Mouse (Mus musculus) brain, adult 10 weeks (tissue): ENCODE results near the gene C77080. TPM values are rescaled to one million over a fixed set of nuclear protein-coding genes. Genes with fewer than 3 reads are reported as not detected.

ENCODE experiments used
- polyA plus RNA-seq: library from polyadenylated mRNA; stranded (reverse); fragments of 350-450 nt; fragmentation: Illumina TruSeq; extraction: RNeasy Lipid Tissue Mini Kit (QIAGEN cat#74804); gene quantifications from one replicate; pipeline ENCODE4 v1.2.3, GENCODE M21; 2015; ENCODE audit warnings: low read depth, low replicate concordance

C77080 gene
- polyA plus RNA-seq, result 7.9 TPM

GRCm38 (mm10) chr4:129261196-129261595 lies at the start of gene C77080:
Gene C77080 (minus strand): TSS chr4:129261404.

GRCm38 (mm10) chr4:129287472-129287981 lies 26.3 kb upstream of the C77080 start, which contains the start of gene Sync:
Gene Sync (plus strand): TSS chr4:129287617.

GRCm38 (mm10) chr4:129189542-129190519 lies 71.4 kb downstream of the C77080 start, which contains the start of the genes S100pbp and Yars:
Gene S100pbp (minus strand): TSS chr4:129189727.
Gene Yars (plus strand): TSS chr4:129189760.

Other genes with a start within 250 kb of the C77080 start
- gene Rnf19b, start 203.1 kb downstream of the C77080 start, polyA plus RNA-seq, result 44.5 TPM
- not detected for gene Tmem54, start 155.9 kb downstream of the C77080 start, polyA plus RNA-seq
- 1,134 TPM for gene Hpca, start 139.4 kb downstream of the C77080 start, polyA plus RNA-seq
- 73.9 TPM for gene Fndc5, start 124.4 kb downstream of the C77080 start, polyA plus RNA-seq
- 30.1 TPM for gene S100pbp, start 71.7 kb downstream of the C77080 start, polyA plus RNA-seq
- gene Yars, start 71.6 kb downstream of the C77080 start, polyA plus RNA-seq, result 88.2 TPM
- gene Sync, start 26.2 kb upstream of the C77080 start, polyA plus RNA-seq, result 1.3 TPM
- 91.6 TPM for gene Rbbp4, start 74.0 kb upstream of the C77080 start, polyA plus RNA-seq
- gene Zbtb8os, start 74.3 kb upstream of the C77080 start, polyA plus RNA-seq, result 37.3 TPM
- 6.8 TPM for gene Zbtb8a, start 116.7 kb upstream of the C77080 start, polyA plus RNA-seq
- 3.6 TPM for gene Zbtb8b, start 179.4 kb upstream of the C77080 start, polyA plus RNA-seq
- gene Bsdc1, start 200.2 kb upstream of the C77080 start, polyA plus RNA-seq, result 50.2 TPM
- not detected for gene Tssk3, start 229.6 kb upstream of the C77080 start, polyA plus RNA-seq
- not detected for gene Fam229a, start 229.8 kb upstream of the C77080 start, polyA plus RNA-seq